Mouse (Mus musculus): ENCODE measurements around the gene Cxcr6. TPM values are rescaled to one million over a fixed set of nuclear protein-coding genes. Genes with fewer than 3 reads are reported as not detected.

Cxcr6 gene
- polyA plus RNA-seq, 1 experiment = not detected

- Histone ChIP-seq H3K27ac (ENCODE audit: insufficient read depth, low read length) (no peak overlapping the region), H3K4me3 (ENCODE audit: insufficient read depth, low read length) (no peak overlapping the region), H3K4me1 (ENCODE audit: control insufficient read depth, insufficient read depth, low read length) (no peaks in the 10 kb centered on the region; the same call in 1 of the 2 replicates)
- no peak for TF ChIP-seq CTCF (IDR thresholded peaks at IDR 0.05; ENCODE audit: extremely low read depth, insufficient read depth, low read length)
- TF ChIP-seq POLR2A (IDR thresholded peaks at IDR 0.05; ENCODE audit: extremely low read depth, insufficient read depth, low read length) = no peak
These were observed 38.8 kb downstream of the Cxcr6 start for GRCm38 (mm10) chr9:123845120-123845519.

GRCm38 (mm10) chr9:123846490-123846889, 40.2 kb downstream of the Cxcr6 start:
- Histone ChIP-seq H3K27ac (ENCODE audit: insufficient read depth, low read length) (no peak overlapping the region), H3K4me1 (ENCODE audit: control insufficient read depth, insufficient read depth, low read length) (no peaks in the 10 kb centered on the region; the same call in 1 of the 2 replicates), H3K4me3 (ENCODE audit: insufficient read depth, low read length) (no peak overlapping the region)
- TF ChIP-seq CTCF (IDR thresholded peaks at IDR 0.05; ENCODE audit: extremely low read depth, insufficient read depth, low read length) (no peak), POLR2A (IDR thresholded peaks at IDR 0.05; ENCODE audit: extremely low read depth, insufficient read depth, low read length) (no peak)

GRCm38 (mm10) chr9:123849976-123850695, 43.9 kb downstream of the Cxcr6 start:
- Histone ChIP-seq H3K4me3 (ENCODE audit: insufficient read depth, low read length) (no peak overlapping the region), H3K4me1 (ENCODE audit: control insufficient read depth, insufficient read depth, low read length) (peaks cover 2% of the 10 kb centered on the region; the same call in 1 of the 2 replicates), H3K27ac (ENCODE audit: insufficient read depth, low read length) (peak overlapping the region; percentile 88; the same call in 1 of the 2 replicates)
- no peak for TF ChIP-seq POLR2A (IDR thresholded peaks at IDR 0.05; ENCODE audit: extremely low read depth, insufficient read depth, low read length)

DNA sequence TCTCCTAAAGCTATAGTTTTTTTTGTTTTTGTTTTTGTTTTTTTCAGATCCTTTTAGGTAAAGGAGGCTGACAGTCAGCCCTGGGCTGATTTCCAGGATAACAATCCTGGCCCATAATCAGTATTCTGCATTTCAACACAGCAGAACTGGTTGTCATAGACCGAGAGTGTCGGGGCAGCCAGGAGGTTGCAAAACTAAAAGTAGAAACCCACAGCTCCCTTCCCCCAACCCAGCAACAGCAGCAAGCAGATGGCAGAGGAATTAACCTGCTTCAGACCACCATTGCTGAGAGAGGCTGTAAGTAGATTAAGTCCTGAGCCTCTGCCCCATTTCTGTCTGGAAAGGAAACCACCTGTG, 44.4 kb downstream of the Cxcr6 start:
- Histone ChIP-seq H3K4me3 (ENCODE audit: insufficient read depth, low read length) (peak overlapping the region; percentile 70), H3K4me1 (ENCODE audit: control insufficient read depth, insufficient read depth, low read length) (peaks cover 2% of the 10 kb centered on the region; the same call in 1 of the 2 replicates), H3K27ac (ENCODE audit: insufficient read depth, low read length) (peak overlapping the region; percentile 58)
- no peak for TF ChIP-seq CTCF (IDR thresholded peaks at IDR 0.05; ENCODE audit: extremely low read depth, insufficient read depth, low read length)
- no peak for TF ChIP-seq POLR2A (IDR thresholded peaks at IDR 0.05; ENCODE audit: extremely low read depth, insufficient read depth, low read length)

DNA sequence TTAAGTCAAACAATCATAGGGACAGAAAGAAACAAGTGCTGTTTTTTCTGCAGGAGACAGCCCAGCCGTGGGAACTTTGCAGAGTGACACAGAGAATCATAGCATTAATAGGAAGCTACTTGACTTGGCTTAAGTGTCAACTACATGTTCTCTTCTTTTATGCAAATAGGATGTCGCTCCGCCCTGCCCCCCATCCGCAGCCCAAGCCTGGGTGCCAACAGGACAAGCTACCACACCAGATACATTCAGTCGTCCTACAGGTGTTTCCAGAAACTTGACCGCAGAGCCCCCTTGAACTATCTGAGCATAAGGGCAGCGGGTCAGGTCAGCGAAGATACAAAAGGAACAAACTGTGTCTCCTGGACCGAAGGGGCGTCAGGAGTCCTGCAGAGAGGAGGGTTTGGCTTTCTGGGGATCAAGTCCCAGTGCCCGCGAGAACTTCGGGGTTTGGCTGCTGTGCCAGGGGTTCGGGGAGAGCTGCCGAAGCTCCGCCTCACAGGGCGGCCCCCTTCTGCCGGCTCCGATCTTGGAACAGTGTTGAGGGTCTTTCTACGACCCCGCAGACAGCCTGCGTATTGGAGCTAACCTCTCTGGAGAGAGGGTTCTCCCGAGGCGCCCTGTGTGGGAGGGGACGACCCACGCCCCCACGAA, 44.9 kb downstream of the Cxcr6 start:
- H3K27ac ChIP-seq (ENCODE audit: insufficient read depth, low read length) = peak overlapping the region; percentile 58
- H3K4me3 ChIP-seq (ENCODE audit: insufficient read depth, low read length) = peak overlapping the region; percentile 70
- TF ChIP-seq CTCF (IDR thresholded peaks at IDR 0.05; ENCODE audit: extremely low read depth, insufficient read depth, low read length) (no peak), POLR2A (IDR thresholded peaks at IDR 0.05; ENCODE audit: extremely low read depth, insufficient read depth, low read length) (no peak)
- peaks cover 2% of the 10 kb centered on the region; the same call in 1 of the 2 replicates for H3K4me1 ChIP-seq (ENCODE audit: control insufficient read depth, insufficient read depth, low read length)

DNA sequence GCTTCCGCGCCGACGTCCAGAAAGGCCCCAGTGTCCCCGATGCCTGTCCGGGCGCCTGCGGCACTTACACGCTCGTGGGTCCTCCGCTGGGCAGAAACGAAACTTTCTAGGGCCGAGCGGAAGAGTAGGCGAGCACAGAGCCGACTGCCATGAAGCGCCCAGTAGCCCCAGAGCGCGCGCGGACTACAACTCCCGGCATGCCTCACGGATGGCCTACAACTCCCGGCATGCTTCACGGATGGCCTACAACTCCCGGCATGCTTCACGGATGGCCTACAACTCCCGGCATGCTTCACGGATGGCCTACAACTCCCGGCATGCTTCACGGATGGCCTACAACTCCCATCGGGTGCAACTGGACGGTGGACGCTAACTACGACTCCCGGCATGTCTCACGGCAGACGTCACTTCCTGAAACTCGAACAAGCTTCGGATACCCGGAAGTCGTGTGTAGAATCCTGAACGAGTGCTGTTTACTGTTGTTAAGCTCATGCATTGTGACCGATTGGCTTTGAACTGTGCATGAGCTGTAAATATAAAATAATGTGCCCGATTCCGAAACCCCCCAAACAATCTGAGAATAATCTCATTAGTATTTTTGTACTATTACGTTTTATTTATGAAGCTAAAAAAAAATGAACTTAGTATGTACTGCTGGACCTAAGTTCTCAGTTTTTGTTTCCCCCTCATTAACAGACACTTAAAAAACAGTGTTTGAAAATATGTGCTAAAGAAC, 45.6 kb downstream of the Cxcr6 start, which contains the start of gene Fyco1:
TSS of gene Fyco1 (minus strand) at position 187 of the 736 bp plus-strand sequence.
- peak within 1 kb of the TSS; percentile 70 for H3K4me3 ChIP-seq (ENCODE audit: insufficient read depth, low read length)
- peaks cover 2% of the 10 kb centered on the region; the same call in 1 of the 2 replicates for H3K4me1 ChIP-seq (ENCODE audit: control insufficient read depth, insufficient read depth, low read length)
- TF ChIP-seq POLR2A (IDR thresholded peaks at IDR 0.05; ENCODE audit: extremely low read depth, insufficient read depth, low read length) (peak; percentile 69; the same call in 1 of the 2 replicates), CTCF (IDR thresholded peaks at IDR 0.05; ENCODE audit: extremely low read depth, insufficient read depth, low read length) (no peak)
- peak within 1 kb of the TSS; percentile 58 for H3K27ac ChIP-seq (ENCODE audit: insufficient read depth, low read length)

- peaks cover 2% of the 10 kb centered on the region; the same call in 1 of the 2 replicates for H3K4me1 ChIP-seq (ENCODE audit: control insufficient read depth, insufficient read depth, low read length)
- peak overlapping the region; percentile 3; the same call in 1 of the 2 replicates for H3K4me3 ChIP-seq (ENCODE audit: insufficient read depth, low read length)
- H3K27ac ChIP-seq (ENCODE audit: insufficient read depth, low read length) = no peak overlapping the region
- TF ChIP-seq CTCF (IDR thresholded peaks at IDR 0.05; ENCODE audit: extremely low read depth, insufficient read depth, low read length) (no peak), POLR2A (IDR thresholded peaks at IDR 0.05; ENCODE audit: extremely low read depth, insufficient read depth, low read length) (no peak)
These were observed 46.4 kb downstream of the Cxcr6 start for GRCm38 (mm10) chr9:123852449-123853390.

DNA sequence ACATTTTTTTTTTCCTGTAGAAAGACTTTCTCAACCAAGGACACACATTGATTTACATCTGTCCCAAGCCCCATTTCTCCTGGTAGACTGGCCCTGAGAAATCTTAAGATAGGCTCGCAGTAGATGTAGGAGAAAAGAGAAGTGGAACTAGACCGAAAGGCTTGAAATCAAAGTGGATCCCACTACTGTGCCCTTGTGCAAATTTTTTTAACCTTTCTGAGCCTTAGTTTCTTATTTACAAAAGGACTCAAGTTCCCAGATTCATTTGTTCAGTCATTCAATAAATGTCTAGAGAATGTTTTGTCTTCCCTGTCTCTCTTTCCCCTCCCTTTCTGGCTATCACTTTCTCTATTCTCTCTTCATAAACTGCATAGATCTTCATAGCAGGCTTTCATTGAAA, 50.6 kb downstream of the Cxcr6 start:
- no peak overlapping the region for H3K4me3 ChIP-seq (ENCODE audit: insufficient read depth, low read length)
- TF ChIP-seq CTCF (IDR thresholded peaks at IDR 0.05; ENCODE audit: extremely low read depth, insufficient read depth, low read length) (no peak), POLR2A (IDR thresholded peaks at IDR 0.05; ENCODE audit: extremely low read depth, insufficient read depth, low read length) (no peak)

More for the DNA sequence above, 50.6 kb downstream of the Cxcr6 start:
- H3K4me1 ChIP-seq (ENCODE audit: control insufficient read depth, insufficient read depth, low read length) = peaks cover 2% of the 10 kb centered on the region; the same call in 1 of the 2 replicates
- no peak overlapping the region for H3K27ac ChIP-seq (ENCODE audit: insufficient read depth, low read length)

Other genes with a start within 250 kb of the Cxcr6 start
- 0.44 and 0.51 TPM in 2 replicates for gene Slc6a20b, start 173.9 kb upstream of the Cxcr6 start, polyA plus RNA-seq (2012; rRNA removed)
- gene Ccr9, start 128.0 kb upstream of the Cxcr6 start, polyA plus RNA-seq (2012; rRNA removed) = 0.17 and 0.23 TPM in 2 replicates
- gene Slc6a20a, start 127.6 kb upstream of the Cxcr6 start, polyA plus RNA-seq (2012; rRNA removed) = 19.0 and 23.0 TPM in 2 replicates
- 29.0 and 29.9 TPM in 2 replicates for gene Lztfl1, start 88.8 kb upstream of the Cxcr6 start, polyA plus RNA-seq (2012; rRNA removed)
- gene Fyco1, start 45.4 kb downstream of the Cxcr6 start, polyA plus RNA-seq (2012; rRNA removed) = 17.7 and 17.8 TPM in 2 replicates
- gene Xcr1, start 55.6 kb downstream of the Cxcr6 start, polyA plus RNA-seq (2012; rRNA removed) = 0.04 TPM in 1 of 2 replicates, not detected in the other
- 0.33 and 0.34 TPM in 2 replicates for gene Ccr1, start 162.2 kb downstream of the Cxcr6 start, polyA plus RNA-seq (2012; rRNA removed)
- 0.10 and 0.13 TPM in 2 replicates for gene Ccr1l1, start 171.9 kb downstream of the Cxcr6 start, polyA plus RNA-seq (2012; rRNA removed)
- gene Ccr3, start 215.5 kb downstream of the Cxcr6 start, polyA plus RNA-seq (2012; rRNA removed) = 0.06 and 0.13 TPM in 2 replicates

All from cortical plate, adult 2 months (tissue).